Mouse (Mus musculus): ENCODE measurements around the gene Pecr.

The Pecr gene

DNA sequence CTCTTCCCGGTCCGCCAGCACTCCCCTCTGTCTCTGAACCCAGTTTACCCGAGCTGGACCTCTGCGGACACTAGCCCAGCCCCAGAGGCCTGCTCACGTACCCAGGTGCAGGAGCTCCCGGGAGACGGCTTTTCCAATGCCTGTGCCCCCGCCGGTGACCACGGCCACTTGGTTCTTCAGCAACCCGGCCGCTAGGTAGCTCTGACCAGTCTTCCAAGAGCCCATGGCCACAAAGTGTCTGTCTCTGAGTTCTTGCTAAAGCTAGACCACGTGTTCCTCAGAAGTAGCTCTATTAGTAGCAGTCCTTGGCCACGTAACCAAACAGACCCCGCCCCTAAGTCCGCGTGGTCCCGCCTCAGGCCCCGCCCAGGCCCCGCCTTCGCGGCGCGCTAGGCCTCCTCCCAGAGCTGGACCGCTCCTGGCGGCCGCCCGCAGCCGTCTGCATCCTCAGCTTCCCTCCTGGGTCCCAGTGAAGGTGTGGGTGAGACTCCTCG, at the start of gene Pecr, which contains the start of gene Tmem169:
Gene Pecr (minus strand): TSS at position 323 of the 494 bp plus-strand sequence.
Gene Tmem169 (plus strand): TSS at position 378 of the 494 bp plus-strand sequence.
- peak; percentile 63 to 66 for DNase-seq

DNA sequence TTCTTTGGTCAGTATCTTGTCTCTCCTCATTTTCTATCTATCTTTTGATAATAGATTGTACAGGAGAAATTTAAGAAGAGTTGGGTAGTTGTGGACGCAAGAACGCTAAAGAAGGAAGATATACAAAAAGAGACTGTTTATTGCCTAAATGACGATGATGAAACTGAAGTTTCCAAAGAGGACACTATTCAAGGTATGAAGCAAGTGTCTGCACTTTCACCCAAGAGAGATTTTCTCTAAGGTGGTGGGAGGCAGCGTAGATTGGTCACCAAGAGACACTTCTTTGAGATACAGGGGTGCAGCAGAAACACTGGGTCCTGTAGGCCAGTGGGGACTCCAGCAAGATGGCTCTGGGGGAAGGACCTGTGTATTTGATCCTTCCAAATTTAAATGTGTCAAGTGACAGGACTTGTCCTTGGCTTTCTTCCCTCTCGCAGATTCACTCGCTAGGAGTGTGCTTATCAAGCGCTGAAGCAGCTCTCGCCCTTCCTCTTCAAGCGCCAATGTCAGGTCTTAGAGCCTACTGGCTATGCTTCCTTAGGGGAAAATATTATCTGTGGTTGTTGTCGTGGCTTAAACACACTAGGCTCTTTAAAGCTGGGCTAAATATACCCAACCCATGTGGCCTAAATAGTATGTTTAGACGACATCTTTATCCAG, 42.2 kb upstream of the Pecr start:
- DNase-seq, result no peak

DNA sequence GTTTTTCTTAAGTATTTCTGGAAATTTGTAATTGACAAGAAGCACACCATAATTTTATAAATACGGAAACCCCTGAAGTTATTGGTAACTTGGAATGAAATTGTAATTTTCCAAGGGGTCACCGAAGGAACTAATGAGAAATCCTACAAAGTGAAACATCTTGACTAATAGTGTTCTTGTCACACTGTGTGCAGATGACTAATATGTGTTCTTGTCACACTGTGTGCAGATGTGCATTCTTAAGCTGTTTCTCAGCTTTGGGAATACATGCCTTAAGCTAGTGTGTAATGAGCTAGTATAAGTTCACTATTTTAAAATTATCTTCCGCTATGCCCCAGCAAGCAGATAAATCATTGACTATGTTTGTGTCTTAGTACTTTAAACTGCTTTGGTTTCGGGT, 39.1 kb upstream of the Pecr start:
- DNase-seq, result no peak

DNA sequence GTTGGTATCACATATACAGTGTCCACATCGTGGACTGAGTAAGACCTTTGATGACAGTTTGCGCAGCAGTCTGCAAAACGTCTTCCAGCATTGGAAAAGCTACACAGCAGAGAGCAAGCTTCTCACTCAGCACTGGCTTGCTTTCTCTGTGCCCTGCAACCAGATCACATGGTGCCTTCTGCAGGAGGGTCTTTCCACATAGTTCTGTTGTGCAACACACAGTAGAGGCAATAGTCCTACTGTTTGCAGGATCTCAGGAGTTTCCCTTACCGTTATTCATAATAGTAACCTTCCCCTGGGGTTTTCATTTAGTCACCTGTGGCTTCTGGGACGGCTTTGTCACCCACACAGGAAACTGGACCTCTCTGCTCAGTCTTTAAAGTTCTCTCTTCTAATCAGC, 36.6 kb upstream of the Pecr start:
- DNase-seq, result no peak

DNA sequence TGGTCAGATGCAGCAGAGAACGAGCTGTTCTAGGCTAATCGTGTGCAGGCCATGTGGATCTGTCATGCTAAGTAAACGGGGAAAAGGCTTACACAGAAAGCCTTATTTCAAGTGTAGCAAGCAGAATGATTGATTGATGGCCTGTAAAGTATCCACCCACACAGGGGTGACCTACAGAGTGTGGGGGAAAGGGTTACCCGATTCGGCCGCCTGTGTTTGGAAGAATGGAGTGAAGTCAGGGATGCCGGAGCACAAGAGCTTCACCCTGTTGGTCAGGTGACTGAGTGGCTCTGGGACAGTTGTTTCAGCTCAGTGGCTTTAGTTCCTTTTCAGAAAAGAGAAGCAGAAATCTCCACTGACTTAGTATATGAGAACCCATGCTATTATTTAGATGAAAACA, 32.8 kb upstream of the Pecr start:
- DNase-seq, result no peak

DNA sequence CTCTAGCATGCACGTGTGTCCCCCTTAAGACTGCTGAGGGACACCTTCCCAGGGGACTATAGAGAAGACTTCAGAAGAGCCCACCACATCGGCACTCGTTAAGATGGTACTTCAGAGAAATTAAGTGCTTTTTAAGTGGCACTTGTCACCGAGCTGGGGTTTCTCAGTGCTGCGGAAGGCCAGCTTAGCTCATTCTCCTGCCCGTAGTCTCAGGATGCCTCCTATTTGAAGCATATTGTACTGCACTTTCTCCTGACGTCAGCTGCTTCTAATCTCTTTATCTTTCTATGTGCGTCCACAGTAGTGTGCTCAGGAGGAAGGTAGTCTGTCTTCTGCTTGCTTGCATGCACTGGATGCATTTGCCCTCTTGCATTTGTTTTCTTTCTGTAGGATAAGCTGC, 32.3 kb upstream of the Pecr start:
- DNase-seq, result no peak

DNA sequence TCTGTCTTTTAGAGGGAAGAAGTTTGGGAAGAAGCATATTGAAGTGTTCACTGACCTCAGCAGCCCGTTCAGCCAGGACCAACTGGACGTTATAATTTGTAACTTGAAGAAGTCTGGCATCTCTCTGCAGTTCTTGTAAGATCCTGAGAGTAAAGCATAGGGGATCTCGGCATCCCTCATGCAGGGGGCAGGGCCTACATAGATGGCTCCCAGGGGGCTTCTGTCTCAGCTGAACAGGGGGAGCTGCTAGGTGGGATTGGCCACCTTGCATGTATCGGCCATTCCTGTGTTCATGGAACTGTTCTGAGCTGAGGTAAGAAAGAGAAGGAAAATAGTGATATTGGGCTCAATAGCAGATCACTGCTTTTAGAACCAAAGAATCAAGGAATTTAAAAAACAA, 31.3 kb upstream of the Pecr start:
- no peak for DNase-seq

DNA sequence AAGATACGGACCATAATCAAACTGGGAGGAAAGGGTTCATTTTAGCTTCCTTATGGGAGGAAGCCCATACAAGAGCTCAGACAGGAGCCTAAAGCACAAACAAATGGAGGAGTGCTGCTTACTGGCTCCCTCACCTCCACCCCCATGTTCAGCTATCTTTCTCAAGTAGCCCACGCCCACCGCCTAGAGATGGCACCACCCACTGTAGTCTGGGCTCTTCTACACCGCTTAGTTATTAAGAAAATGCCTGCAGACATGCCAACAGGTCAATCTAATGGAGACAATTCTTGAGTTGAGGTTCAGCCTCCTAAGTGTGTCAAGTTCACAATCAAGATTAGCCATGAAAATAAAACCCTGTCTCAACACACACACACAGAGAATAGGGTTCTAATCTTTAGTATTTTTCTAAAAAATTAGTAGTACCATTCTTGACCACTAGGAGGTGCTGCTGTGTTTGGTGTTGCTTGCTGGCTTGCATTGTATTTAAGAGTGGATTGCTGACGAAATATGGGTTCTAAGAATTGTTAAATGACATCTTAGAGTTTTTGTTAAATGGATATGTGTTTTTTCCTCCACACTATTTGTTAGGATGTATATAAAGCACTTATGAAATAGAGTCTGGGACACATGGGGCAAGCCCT, 29.4 kb upstream of the Pecr start:
- no peak for DNase-seq

DNA sequence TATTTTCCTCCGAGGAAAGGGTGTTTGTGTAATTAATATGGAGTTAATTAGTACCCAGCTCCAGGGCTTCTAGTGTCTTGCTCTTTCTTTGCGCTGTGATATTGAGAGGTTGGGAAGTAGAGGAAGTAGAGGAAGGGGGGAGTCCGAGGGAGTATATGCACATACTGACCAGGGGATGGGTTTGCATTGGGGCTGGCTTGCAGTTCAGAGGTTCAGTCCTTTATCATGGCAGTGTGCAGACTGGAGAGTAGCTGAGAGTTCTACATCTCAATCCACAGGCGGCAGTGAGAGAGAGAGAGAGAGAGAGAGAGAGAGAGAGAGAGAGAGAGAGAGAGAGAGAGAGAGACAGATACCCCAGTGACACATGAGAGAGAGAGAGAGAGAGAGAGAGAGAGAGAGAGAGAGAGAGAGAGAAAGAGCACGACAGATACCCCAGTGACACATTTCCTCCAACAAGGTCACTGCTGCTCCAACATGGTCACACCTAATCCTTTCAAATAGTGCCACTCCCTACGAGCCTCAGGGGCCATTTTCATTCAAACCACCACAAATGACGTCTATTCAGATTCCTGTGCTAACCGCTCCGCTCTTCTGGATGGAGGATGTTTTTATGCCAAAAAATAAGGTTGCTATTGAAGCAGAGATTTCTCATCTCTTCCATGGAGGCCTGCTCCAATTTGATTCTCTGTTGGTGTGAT, 28.7 kb upstream of the Pecr start:
- DNase-seq, result no peak

DNA sequence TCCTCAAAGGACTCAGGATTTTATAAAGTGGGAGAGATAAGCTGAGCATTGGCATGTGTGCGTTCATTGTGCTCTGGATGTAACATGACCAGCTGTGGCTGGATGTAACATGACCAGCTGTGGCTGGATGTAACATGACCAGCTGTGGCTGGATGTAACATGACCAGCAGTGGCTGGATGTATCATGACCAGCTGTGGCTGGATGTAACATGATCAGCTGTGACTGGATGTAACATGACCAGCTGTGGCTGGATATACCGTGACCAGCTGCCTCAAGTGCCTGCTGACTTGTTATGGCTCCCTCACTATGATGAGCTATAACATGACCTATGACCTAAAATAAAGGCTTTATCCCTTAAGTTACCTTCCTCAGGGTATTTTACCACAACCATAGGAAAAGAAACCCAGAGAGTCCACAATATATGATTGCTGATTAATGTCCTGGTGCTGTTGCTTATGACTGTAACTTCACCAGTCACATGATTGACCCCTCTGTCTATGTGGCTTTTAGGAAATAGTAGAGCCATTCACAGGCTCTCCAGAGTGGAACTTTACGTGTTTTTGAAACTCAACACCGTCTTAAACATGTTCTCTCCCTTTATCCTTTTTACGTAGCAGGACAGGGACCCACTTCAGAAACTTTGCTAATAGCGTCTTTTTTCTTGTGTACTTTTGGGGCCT, 25.8 kb upstream of the Pecr start:
- no peak for DNase-seq

DNA sequence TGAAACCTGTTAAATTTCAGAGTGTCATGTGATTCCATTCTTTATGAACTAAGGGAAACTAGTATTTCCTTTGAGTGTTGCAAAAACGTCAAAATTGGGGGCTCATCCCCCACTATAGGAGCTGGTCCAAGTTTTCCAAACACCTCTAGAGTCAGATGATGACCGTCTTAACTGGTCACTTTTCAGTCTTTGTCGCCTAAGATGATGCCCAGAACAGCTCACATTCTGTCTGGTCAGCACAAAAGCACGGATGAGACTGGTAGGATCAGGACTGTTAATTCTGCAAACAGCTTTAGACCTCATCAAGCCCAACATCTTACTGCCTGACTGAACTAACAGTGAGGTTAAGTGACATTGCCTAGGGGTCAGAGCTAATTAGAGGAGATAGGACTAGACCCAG, 24.8 kb upstream of the Pecr start:
- DNase-seq, result no peak

DNA sequence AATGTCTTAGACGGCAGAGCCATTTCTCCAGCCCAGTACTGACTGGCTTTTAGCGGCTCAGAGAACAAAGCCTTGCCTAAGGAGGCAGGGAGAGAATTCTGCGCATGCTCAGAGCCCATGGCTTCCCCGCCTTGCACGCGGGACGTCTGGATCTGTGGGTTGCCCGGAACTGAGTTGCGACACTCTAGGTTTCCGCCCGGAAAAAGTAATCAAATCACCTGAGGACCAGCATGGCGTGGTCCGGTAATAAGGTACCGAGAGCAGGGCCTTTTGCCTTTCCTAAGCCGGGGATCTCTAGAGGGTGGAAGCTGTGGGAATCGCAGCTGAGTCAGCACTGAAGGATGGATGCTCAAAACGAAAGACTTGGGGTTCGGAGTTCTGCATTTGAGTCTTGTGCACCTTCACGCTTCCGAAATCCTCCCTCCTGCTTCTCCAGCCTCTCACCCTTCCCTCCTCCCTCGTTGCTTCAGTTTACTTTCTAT, 23.2 kb upstream of the Pecr start, which contains the start of gene Xrcc5:
Gene Xrcc5 (plus strand): TSS at position 105 of the 482 bp plus-strand sequence.
- peak; percentile 83 to 90 for DNase-seq

DNA sequence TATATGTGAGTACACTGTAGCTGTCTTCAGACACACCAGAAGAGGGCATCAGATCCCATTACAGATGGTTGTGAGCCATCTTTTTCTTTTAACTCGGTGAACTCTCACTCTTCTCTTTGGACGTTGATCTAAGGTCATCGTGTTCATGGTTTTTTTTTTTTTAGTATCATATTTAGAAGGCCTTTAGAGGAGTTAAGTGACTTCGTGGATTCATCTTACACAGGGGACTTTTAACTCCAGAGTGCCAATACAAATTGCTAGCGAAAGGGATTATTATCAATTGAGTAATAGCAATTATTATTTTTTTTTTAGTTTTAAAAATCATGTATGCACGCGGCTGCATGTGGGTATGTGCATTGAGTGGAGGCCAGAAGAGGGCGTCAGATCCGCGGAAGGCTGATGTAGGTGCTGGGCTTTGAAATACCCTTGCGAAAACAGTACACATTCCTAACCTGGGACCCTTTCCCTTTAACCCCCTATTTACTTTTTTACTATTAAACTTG, 22.6 kb upstream of the Pecr start:
- DNase-seq, result peak; percentile 9 to 37

DNA sequence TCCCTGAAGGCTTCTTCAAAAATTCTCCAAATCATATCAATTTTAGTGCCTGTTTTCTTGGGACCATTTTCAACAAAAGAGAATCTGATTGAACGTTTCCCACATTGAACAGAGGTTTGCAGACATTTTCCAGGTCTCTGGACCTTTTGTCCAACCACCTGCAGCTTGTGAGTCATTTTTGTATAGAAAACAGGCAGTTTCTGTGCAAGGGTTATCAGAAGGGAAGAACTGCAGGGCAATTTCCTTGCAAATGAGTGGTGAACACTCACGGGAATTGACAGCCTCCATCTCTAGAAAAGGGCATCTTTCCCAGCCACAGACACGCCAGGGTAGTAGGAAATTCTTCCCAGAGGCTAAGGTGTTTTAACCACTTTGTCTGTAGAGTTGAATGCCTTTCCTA, 22.1 kb upstream of the Pecr start:
- DNase-seq, result no peak

DNA sequence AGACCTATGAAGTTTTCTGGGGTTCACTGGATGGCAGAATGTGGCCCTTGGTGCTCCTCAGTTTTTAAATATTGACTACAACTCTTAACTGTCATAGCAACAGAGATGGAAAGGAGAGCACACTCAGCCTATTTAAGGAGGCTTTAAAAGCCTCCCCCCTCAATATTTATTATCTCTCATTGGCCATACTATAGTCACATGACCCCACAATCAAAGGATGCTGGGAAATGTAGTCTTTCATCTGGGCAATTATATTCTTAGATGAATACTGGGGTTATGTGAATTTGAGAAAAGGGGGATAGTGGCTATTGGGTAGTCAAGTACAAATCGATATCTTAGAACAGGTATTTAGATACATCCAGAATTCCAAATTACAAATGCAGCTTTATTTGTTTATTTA, 17.7 kb upstream of the Pecr start:
- no peak for DNase-seq

DNA sequence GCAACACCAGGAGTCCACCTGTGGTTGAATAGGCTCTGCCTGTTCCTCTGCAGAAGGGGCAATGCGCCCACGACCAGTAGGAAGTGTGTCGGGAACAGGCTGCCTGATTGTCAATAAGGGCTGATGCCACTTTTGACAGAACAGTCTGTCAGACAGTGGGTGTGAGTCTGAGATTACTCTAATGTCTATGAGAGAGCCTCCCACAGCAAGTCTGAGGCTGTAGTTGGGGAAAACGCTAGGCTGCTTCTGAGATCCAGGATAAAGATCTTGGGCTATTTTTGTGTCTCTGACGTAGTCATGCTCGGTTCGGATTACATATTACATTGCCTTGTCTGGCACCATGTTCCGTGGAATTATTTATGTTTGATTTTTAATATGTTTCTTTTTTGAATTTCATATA, 11.6 kb upstream of the Pecr start:
- no peak for DNase-seq

DNA sequence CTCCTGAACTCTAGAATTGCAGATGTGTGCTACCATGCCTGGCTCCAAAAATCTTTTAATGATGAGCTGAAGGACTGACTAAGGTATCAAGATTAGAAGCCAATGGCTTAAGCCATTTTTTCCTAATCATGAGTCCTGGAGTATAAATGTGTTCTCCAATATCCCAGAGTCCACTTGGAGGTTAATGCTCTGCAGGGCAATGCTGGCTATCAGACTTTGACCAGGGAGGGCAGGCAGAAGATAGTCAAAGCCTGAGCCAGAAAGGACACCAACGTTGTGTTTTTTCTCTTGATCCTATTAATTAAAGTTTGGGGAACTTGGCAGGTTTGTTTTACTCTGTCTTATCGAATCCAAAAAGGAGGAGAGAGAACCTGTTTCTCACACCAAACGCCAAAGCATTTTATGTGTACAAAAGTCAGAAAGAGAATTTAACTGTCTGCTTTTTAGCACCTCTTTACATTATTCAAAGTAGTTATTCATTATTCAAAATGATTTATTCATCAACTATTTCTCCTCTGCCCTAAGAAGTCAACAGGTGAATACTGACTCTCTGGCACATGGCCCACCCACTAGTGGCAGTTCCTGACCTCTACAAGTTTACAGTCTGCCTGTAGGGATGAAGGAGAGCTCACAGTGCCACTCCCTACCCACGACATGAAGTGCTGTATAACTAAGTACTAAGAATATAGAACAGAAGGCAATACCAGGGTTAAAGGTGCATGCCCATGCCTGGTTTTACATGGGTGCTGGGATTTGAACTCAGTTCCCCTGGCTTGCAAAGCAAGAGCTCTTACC, 10.0 kb upstream of the Pecr start:
- DNase-seq, result no peak

DNA sequence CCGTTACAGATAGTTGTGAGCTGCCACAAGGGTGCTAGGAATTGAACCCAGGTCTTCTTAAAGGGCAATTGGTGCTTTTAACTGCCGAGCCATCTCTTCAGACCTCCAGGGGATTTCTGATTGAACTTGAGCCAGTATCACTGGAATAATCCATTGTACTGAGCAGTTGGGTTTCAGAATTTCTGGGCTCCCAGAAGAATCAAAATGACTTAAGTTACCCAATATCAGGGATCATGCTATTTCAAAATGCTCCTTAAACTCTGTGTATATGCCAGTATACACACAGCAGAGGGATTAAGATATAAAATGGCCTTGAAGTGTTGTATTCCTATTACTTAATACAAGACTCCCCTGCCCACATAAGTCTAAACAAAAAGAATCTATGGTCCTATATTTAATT, 7.8 kb upstream of the Pecr start:
- DNase-seq, result no peak

DNA sequence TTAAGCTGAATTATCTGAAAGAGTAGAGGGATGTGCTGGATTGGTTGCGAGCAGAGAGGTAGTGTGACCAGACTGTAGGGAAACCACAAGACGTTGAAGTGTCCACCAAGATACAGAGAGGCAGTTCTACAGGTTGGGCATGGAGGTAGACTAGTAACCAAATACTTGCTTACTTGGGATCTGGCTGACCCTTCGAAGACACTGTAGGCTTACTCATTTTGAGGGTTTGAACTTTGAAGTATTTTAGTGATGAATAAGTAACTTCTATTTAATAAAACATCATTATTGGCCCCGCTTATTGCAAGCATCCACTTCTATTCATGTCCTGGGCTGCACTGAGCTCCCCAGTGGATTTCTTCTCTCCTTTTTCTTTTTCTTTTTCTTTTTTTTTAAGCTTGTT, 7.3 kb upstream of the Pecr start:
- no peak for DNase-seq

DNA sequence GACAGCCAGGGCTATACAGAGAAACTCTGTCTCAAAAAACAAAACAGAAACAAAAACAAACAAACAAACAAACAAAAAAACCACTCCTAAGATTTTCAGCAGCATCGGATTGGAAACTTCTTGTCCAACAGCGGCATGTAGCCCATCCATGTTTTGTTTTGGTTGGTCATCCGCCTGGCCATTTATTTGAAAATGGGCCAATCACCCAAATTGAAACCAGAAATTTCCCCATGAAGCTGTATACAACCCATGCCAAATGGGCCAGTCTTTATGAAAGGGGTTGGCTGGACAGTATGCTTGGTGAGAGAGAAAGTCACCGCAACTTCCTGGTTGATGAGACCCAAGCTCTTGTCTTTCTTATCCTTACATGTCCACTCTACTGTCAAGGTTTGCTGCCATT, 6.8 kb upstream of the Pecr start:
- DNase-seq, result no peak

DNA sequence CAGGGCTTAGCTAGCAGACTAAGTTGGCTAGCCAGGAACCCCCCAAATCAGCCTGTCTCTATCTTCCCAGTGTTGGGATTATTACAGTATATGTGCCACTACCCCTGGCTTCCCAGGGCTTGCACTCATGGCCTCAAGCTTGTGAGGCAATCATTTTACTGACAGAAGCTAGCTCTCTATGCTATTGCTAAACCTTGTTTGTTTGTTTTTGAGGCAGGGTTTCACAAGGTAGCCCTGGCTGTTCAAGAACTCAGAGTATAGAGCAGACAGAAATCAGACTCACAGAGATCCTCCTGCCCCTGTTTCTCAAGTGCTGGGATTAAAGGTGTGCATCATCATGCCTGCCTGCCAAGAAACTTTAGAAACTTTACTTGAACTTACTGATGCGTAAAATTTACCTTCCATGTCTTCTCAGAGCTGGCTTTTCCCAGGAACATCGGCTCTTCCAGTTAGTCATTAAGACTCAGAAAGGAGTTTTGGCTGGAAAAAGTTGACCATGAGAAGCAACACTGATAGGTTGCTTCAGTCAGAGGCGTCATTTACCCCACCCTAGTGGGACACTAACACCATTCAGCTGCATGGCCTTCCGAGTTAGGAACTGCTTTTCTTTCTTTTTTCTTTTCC, 4.5 kb upstream of the Pecr start:
- DNase-seq, result no peak

DNA sequence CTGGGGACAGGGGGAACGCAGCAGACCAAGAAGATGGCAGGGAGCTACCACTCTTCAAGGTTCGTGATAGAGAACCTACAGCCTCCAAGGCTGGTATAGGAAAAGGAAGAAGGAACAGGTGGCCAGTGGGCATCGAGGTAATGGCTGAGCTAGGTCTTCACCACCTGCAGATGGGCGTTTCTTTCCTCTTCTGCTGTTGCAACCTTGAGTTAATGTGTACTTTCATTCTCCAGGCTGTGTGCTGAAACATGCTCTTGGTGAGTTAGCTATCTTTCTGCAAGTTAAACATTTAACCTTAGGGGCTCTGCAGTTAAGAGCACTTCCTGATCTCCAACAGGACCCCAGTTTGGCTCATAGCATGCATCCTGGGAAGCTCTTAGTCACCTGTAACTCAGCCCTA, 3.8 kb upstream of the Pecr start:
- no peak for DNase-seq

Data from thymus, adult 18-20 months (tissue).